ENCODE assay signal across 9 mouse cellular contexts in the genomic region with DNA sequence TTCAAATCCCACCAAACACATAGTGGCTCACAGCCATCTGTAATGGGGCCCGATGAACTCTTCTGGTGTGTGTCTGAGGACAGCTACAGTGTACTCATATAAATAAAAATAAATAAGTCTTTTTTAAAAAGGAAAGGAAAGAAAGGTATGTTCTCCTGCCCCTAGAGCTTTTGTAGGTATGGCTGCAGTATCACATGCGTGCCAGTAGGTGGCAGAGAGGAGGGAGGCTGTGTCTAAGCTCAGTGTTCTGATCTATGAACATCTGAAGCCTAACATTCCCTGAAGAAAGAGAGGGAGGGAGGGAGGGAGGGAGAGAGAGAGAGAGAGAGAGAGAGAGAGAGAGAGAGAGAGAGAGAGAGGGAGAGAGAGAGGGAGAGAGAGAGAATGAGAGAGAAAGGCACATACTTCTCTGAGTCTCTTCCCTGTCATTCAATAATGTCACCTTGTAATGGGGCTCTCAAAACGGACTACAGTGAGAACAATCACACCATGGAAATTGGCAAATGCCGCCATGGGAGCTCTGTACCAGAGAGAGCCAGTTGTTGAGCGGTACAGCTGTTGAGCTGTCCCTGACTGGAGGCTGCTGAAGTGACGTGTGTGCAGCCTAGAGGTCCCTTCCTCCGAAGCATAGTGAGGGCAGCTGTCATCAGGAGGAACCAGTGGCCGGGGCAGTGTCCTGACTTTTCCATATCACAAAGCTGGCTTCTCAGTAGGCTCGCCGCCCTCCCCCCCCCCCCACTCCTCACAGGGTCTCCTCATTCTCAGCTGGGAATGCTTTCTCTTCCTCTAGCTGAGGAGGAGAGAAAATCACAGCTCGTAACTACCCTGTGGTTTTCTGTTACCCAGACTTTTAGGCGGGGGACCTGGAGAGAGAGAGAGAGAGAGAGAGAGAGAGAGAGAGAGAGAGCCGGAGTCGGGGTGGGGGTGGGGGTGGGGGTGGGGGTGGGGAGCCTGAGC. TPM values are rescaled to one million over a fixed set of nuclear protein-coding genes. Genes with fewer than 3 reads are reported as not detected.
A peak's percentile ranks its signal among the peaks of the same experiment; 100 is the strongest.
DNase-seq lines count a peak whose midpoint lies in the region; ATAC-seq and TF ChIP-seq lines count a peak whose summit lies in the region.
"Had no signal": no experiment of that assay in that cellular context is flagged by ENCODE, and none has a peak within 500 bp of the region (broad histone marks: within the 10 kb centered on the region; RNA-seq: fewer than 3 reads in every experiment).

No protein-coding gene starts in this region.

- no peaks in the 10 kb centered on the region for H3K36me3 ChIP-seq in heart, postnatal 0 days (replicated peaks; ENCODE audit: control insufficient read depth, insufficient read depth, low read length)
- no peaks in the 10 kb centered on the region for H3K36me3 ChIP-seq in liver, embryonic 16.5 days (ENCODE audit: control insufficient read depth, insufficient read depth)
- H3K36me3 ChIP-seq in stomach, embryonic 15.5 days = no peaks in the 10 kb centered on the region
- H3K36me3 ChIP-seq: neural tube, embryonic 12.5 days had no signal

- no peak for TF ChIP-seq POLR2A in bone marrow macrophage, adult 2 months (IDR thresholded peaks at IDR 0.05; ENCODE audit: borderline replicate concordance, low read depth, low read length)

- H3K4me1 ChIP-seq in bone marrow macrophage, adult 2 months (ENCODE audit: control insufficient read depth, insufficient read depth, low read length) = peaks cover 39% of the 10 kb centered on the region
- H3K4me1 ChIP-seq in heart, postnatal 0 days (ENCODE audit: control insufficient read depth, insufficient read depth) = peaks cover 12% of the 10 kb centered on the region; the same call in 1 of the 2 replicates
- H3K4me1 ChIP-seq in liver, embryonic 16.5 days (ENCODE audit: control insufficient read depth, low read depth, low read length) = no peaks in the 10 kb centered on the region
- peaks cover 18% of the 10 kb centered on the region for H3K4me1 ChIP-seq in stomach, embryonic 15.5 days

- TF ChIP-seq EP300 in heart, postnatal 0 days (IDR thresholded peaks at IDR 0.05; ENCODE audit: low read depth) = no peak

- DNase-seq in left cerebral cortex, adult 18-20 months (ENCODE audit: low spot score in 2 of 2) = peak; percentile 26 to 30
- DNase-seq in left cerebral cortex, adult 11 months (ENCODE audit: low spot score) = no peak
- no peak for DNase-seq in heart, postnatal 0 days (ENCODE audit: low spot score)
- DNase-seq in right cerebral cortex, adult 18-20 months = no peak

- no peaks in the 10 kb centered on the region for H3K9me3 ChIP-seq in heart, postnatal 0 days (replicated peaks; ENCODE audit: control insufficient read depth, low read length)
- H3K9me3 ChIP-seq in liver, embryonic 16.5 days (replicated peaks; ENCODE audit: control insufficient read depth, low read length) = no peaks in the 10 kb centered on the region
- H3K9me3 ChIP-seq in stomach, embryonic 15.5 days = no peaks in the 10 kb centered on the region
- H3K9me3 ChIP-seq: neural tube, embryonic 12.5 days had no signal

- no peak overlapping the region for H3K9ac ChIP-seq in heart, postnatal 0 days (replicated peaks; ENCODE audit: low read depth, low read length)
- H3K9ac ChIP-seq in liver, embryonic 16.5 days (ENCODE audit: low read depth, low read length) = no peak overlapping the region
- H3K9ac ChIP-seq in stomach, embryonic 15.5 days = no peak overlapping the region
- H3K9ac ChIP-seq: neural tube, embryonic 12.5 days had no signal

- TF ChIP-seq CTCF in bone marrow macrophage, adult 2 months (IDR thresholded peaks at IDR 0.05; ENCODE audit: low read depth, low read length) = peak; percentile 20; the same call in 1 of the 2 replicates
- TF ChIP-seq CTCF in heart, postnatal 0 days (IDR thresholded peaks at IDR 0.05; ENCODE audit: low read depth) = peak; percentile 73

- no peak overlapping the region for H3K27ac ChIP-seq in bone marrow macrophage, adult 2 months (ENCODE audit: insufficient read depth, low read depth, low read length)
- no peak overlapping the region for H3K27ac ChIP-seq in heart, postnatal 0 days (ENCODE audit: low read depth)
- H3K27ac ChIP-seq in liver, embryonic 16.5 days (ENCODE audit: low read length) = no peak overlapping the region
- H3K27ac ChIP-seq in stomach, embryonic 15.5 days = peak overlapping the region; percentile 41
- H3K27ac ChIP-seq: neural tube, embryonic 12.5 days had no signal

- ATAC-seq in heart, postnatal 0 days (ENCODE audit: insufficient read depth, low read depth) = peak; percentile 66
- 0 out of 2 replicates have a peak, but pooled peaks have one; percentile 35 for ATAC-seq in liver, embryonic 16.5 days (ENCODE audit: low read depth)
- ATAC-seq in stomach, embryonic 15.5 days (ENCODE audit: insufficient read depth, low FRiP score, low read depth) = no peak
- ATAC-seq in cerebellum, adult (ENCODE audit: insufficient number of reproducible peaks, low FRiP score, low TSS enrichment) = no peak

- H3K4me2 ChIP-seq in heart, postnatal 0 days (ENCODE audit: low read depth, low read length) = 0 out of 2 replicates have a peak overlapping the region, but pooled peaks have one; percentile 1
- no peak overlapping the region for H3K4me2 ChIP-seq in liver, embryonic 16.5 days (ENCODE audit: low read depth, low read length)
- H3K4me2 ChIP-seq in stomach, embryonic 15.5 days = no peak overlapping the region
- H3K4me2 ChIP-seq: neural tube, embryonic 12.5 days had no signal

- H3K4me3 ChIP-seq in bone marrow macrophage, adult 2 months (ENCODE audit: insufficient read depth, low read length) = no peak overlapping the region
- no peak overlapping the region for H3K4me3 ChIP-seq in heart, postnatal 0 days (ENCODE audit: low read depth, low read length)
- no peak overlapping the region for H3K4me3 ChIP-seq in liver, embryonic 16.5 days (ENCODE audit: low read depth, low read length)
- no peak overlapping the region for H3K4me3 ChIP-seq in stomach, embryonic 15.5 days (replicated peaks)
- H3K4me3 ChIP-seq: neural tube, embryonic 12.5 days had no signal

- 24% methylated on average over 9 of the region's 14 CpGs for WGBS in heart, postnatal 0 days
- 22% methylated on average over 14 of the region's 14 CpGs for WGBS in liver, embryonic 16.5 days (ENCODE audit: insufficient replicate concordance)
- WGBS in stomach, embryonic 15.5 days = 26% methylated on average over 13 of the region's 14 CpGs

- 0 out of 2 replicates have a peak, but pooled peaks cover 3% of the 10 kb centered on the region for H3K27me3 ChIP-seq in heart, postnatal 0 days (ENCODE audit: control insufficient read depth, insufficient read depth, low read length)
- H3K27me3 ChIP-seq in liver, embryonic 16.5 days (ENCODE audit: control insufficient read depth, insufficient read depth, low read depth, low read length) = no peaks in the 10 kb centered on the region
- no peaks in the 10 kb centered on the region for H3K27me3 ChIP-seq in stomach, embryonic 15.5 days (replicated peaks)
- H3K27me3 ChIP-seq: neural tube, embryonic 12.5 days had no signal

RNA-seq across cellular contexts. Expression of a gene that starts 11.0 kb away (rescaled TPM):
- total RNA-seq in left cerebral cortex, adult 18-20 months (2021) = 1 to 10 TPM; 1.7 to 1.9 TPM
- 107 and 112 TPM in 2 replicates for polyA plus RNA-seq in bone marrow macrophage, adult 2 months (2012; ENCODE audit: insufficient read depth, insufficient read length, missing spikeins)
- not detected in 2 replicates for total RNA-seq in heart, postnatal 0 days (2014; rRNA removed; ENCODE audit: low replicate concordance)
- 0.71 and 0.88 TPM in 2 replicates for polyA plus RNA-seq in heart, postnatal 0 days (2015; fragmentation: Nextera tagmentation; extraction: Ambion mirVana)
- 7.1 and 8.1 TPM in 2 replicates for polyA plus RNA-seq in liver, embryonic 16.5 days (2015; fragmentation: Nextera tagmentation; extraction: Ambion mirVana)
- polyA plus RNA-seq in stomach, embryonic 15.5 days (2015; fragmentation: Nextera tagmentation; extraction: Ambion mirVana) = 4.0 and 5.0 TPM in 2 replicates

RNA-seq across cellular contexts. Expression of a gene that starts 31.6 kb away (rescaled TPM):
- total RNA-seq in left cerebral cortex, adult 18-20 months (2021) = 100 to 1,000 TPM; 104 to 106 TPM
- polyA plus RNA-seq in bone marrow macrophage, adult 2 months (2012; ENCODE audit: insufficient read depth, insufficient read length, missing spikeins) = 179 and 191 TPM in 2 replicates
- total RNA-seq in heart, postnatal 0 days (2014; rRNA removed; ENCODE audit: low replicate concordance) = 45.0 and 93.1 TPM in 2 replicates
- polyA plus RNA-seq in heart, postnatal 0 days (2015; fragmentation: Nextera tagmentation; extraction: Ambion mirVana) = 61.7 and 62.0 TPM in 2 replicates
- 76.3 and 80.7 TPM in 2 replicates for polyA plus RNA-seq in liver, embryonic 16.5 days (2015; fragmentation: Nextera tagmentation; extraction: Ambion mirVana)
- 311 and 348 TPM in 2 replicates for polyA plus RNA-seq in stomach, embryonic 15.5 days (2015; fragmentation: Nextera tagmentation; extraction: Ambion mirVana)

Comparison
In these comparisons a context has a peak if more than half of its experiments do, and no peak if none do; other contexts are left out.
1. DNase-seq: peak in left cerebral cortex, adult 18-20 months (2 of 2); none in left cerebral cortex, adult 11 months (single experiment), heart, postnatal 0 days (single experiment) and right cerebral cortex, adult 18-20 months (single experiment).
2. ATAC-seq: peak in heart, postnatal 0 days (single experiment) and liver, embryonic 16.5 days (single experiment); none in stomach, embryonic 15.5 days (single experiment) and cerebellum, adult (single experiment).
3. RNA of a gene that starts 11.0 kb away (polyA plus RNA-seq): 107 to 112 TPM in bone marrow macrophage, adult 2 months; 7.1 to 8.1 TPM in liver, embryonic 16.5 days, 4.0 to 5.0 TPM in stomach, embryonic 15.5 days and 0.71 to 0.88 TPM in heart, postnatal 0 days; every median in the first group is over 10 times any median in the second.